Mouse (Mus musculus) cerebellum, adult 2 months (tissue): ENCODE results near the gene Prkce.

Experiments
- CTCF ChIP-seq: fragments of 200-500 bp; IDR thresholded peaks from 2 replicates; pipeline ENCODE4 v1.5.1; 2011; ENCODE audit warnings: low read depth, mild to moderate bottlenecking, control low read depth, low read length, moderate library complexity, borderline replicate concordance; ENCODE audit not compliant: insufficient read depth
- POLR2A ChIP-seq: fragments of 200-500 bp; IDR thresholded peaks from 2 replicates; pipeline ENCODE4 v1.6.1; 2011; ENCODE audit warnings: low read length, control low read depth, borderline replicate concordance; ENCODE audit not compliant: insufficient read depth

GRCm38 (mm10) chr17:86286747-86287271 is 119.2 kb downstream of the Prkce start:
- TF ChIP-seq CTCF (no peak), POLR2A (no peak)
